Mouse (Mus musculus): ENCODE measurements around the gene Acss1. TPM values are rescaled to one million over a fixed set of nuclear protein-coding genes. Genes with fewer than 3 reads are reported as not detected.
A peak's percentile ranks its signal among the peaks of the same experiment; 100 is the strongest.

The Acss1 gene
- polyA plus RNA-seq, 1 experiment from 2014 or later = 15.7 TPM

- 80% methylated on average over 3 of the region's 3 CpGs for WGBS
- 0 out of 2 replicates have a peak, but pooled peaks cover 4% of the 10 kb centered on the region for H3K27me3 ChIP-seq (ENCODE audit: insufficient read depth, low read length)
- no peak overlapping the region for H3K9ac ChIP-seq (replicated peaks; ENCODE audit: low read length)
- no peaks in the 10 kb centered on the region for H3K36me3 ChIP-seq (ENCODE audit: insufficient read depth, low read length)
- H3K4me2 ChIP-seq (replicated peaks; ENCODE audit: low read depth, low read length) = no peak overlapping the region
- H3K4me1 ChIP-seq (ENCODE audit: insufficient read depth, low read length) = peaks cover 10% of the 10 kb centered on the region
- no peak overlapping the region for H3K4me3 ChIP-seq (ENCODE audit: low read length)
- ATAC-seq (ENCODE audit: low FRiP score, low TSS enrichment) = no peak
- H3K9me3 ChIP-seq (ENCODE audit: low read length) = no peaks in the 10 kb centered on the region
- no peak overlapping the region for H3K27ac ChIP-seq (ENCODE audit: low read length)
Observed at GRCm38 (mm10) chr2:150610097-150610496, 58.2 kb downstream of the Acss1 start.

DNA sequence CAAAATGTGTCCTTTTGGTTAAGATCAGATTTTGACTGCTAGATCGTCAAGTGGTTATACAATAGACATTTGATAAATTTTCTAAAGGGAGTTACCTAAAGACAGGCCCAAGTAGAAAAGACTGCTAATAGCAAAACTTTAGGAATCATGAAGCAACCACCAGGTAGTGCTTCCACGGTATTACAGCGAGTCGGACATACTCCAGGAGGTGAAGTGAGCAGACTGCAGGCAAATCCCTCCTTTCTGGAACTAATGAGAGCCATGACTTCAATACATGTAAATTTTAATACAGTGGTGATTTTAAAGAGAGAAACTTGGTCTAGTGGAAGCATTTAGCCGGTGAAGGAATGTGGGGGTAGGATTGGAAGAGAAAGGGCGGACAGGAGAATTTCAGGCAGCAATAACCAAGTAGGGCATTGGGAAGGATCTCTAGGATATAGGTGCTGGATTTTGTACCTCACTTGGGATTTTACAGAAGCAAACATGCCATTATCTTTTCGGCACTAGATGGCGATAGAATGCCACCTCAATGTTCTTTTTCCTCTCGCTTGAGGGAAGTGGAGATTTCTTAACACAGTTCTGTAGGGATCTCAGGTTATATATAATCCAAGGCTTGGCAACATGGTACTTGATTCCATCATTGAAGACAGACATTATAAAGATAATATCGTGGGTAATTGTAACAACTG, 59.3 kb downstream of the Acss1 start:
- 0 out of 2 replicates have a peak, but pooled peaks cover 4% of the 10 kb centered on the region for H3K27me3 ChIP-seq (ENCODE audit: insufficient read depth, low read length)
- 1% methylated on average over 10 of the region's 10 CpGs for WGBS
- no peaks in the 10 kb centered on the region for H3K9me3 ChIP-seq (ENCODE audit: low read length)
- peaks cover 10% of the 10 kb centered on the region for H3K4me1 ChIP-seq (ENCODE audit: insufficient read depth, low read length)
- peak overlapping the region; percentile 79 for H3K4me3 ChIP-seq (ENCODE audit: low read length)
- peak overlapping the region; percentile 93 for H3K4me2 ChIP-seq (replicated peaks; ENCODE audit: low read depth, low read length)
- H3K36me3 ChIP-seq (ENCODE audit: insufficient read depth, low read length) = no peaks in the 10 kb centered on the region
- ATAC-seq (ENCODE audit: low FRiP score, low TSS enrichment) = peak; percentile 75
- H3K27ac ChIP-seq (ENCODE audit: low read length) = peak overlapping the region; percentile 59
- H3K9ac ChIP-seq (replicated peaks; ENCODE audit: low read length) = peak overlapping the region; percentile 78; the same call in 1 of the 2 replicates

GRCm38 (mm10) chr2:150608087-150608799, 60.1 kb downstream of the Acss1 start, which contains the start of gene Apmap:
Gene Apmap (minus strand): TSS chr2:150608567.
- H3K27me3 ChIP-seq (ENCODE audit: insufficient read depth, low read length) = 0 out of 2 replicates have a peak, but pooled peaks cover 4% of the 10 kb centered on the region
- H3K36me3 ChIP-seq (ENCODE audit: insufficient read depth, low read length) = no peaks in the 10 kb centered on the region
- peak within 1 kb of the TSS; percentile 78 for H3K9ac ChIP-seq (replicated peaks; ENCODE audit: low read length)
- H3K9me3 ChIP-seq (ENCODE audit: low read length) = no peaks in the 10 kb centered on the region
- ATAC-seq (ENCODE audit: low FRiP score, low TSS enrichment) = peak; percentile 99
- peak within 1 kb of the TSS; percentile 59 for H3K27ac ChIP-seq (ENCODE audit: low read length)
- peak within 1 kb of the TSS; percentile 79 for H3K4me3 ChIP-seq (ENCODE audit: low read length)
- H3K4me2 ChIP-seq (replicated peaks; ENCODE audit: low read depth, low read length) = peak within 1 kb of the TSS; percentile 93
- WGBS = under 1% methylated on average over 42 of the region's 42 CpGs
- peaks cover 10% of the 10 kb centered on the region for H3K4me1 ChIP-seq (ENCODE audit: insufficient read depth, low read length)

- no peak overlapping the region for H3K4me3 ChIP-seq (ENCODE audit: low read length)
- 0 out of 2 replicates have a peak, but pooled peaks cover 4% of the 10 kb centered on the region for H3K27me3 ChIP-seq (ENCODE audit: insufficient read depth, low read length)
- no peak overlapping the region for H3K27ac ChIP-seq (ENCODE audit: low read length)
- H3K9me3 ChIP-seq (ENCODE audit: low read length) = no peaks in the 10 kb centered on the region
- H3K4me2 ChIP-seq (replicated peaks; ENCODE audit: low read depth, low read length) = peak overlapping the region; percentile 93; the same call in 1 of the 2 replicates
- peaks cover 10% of the 10 kb centered on the region for H3K4me1 ChIP-seq (ENCODE audit: insufficient read depth, low read length)
- no peaks in the 10 kb centered on the region for H3K36me3 ChIP-seq (ENCODE audit: insufficient read depth, low read length)
- WGBS = 83% methylated on average over 1 of the region's 1 CpGs
- no peak for ATAC-seq (ENCODE audit: low FRiP score, low TSS enrichment)
- no peak overlapping the region for H3K9ac ChIP-seq (replicated peaks; ENCODE audit: low read length)
Observed at GRCm38 (mm10) chr2:150607086-150607485, 61.2 kb downstream of the Acss1 start.

DNA sequence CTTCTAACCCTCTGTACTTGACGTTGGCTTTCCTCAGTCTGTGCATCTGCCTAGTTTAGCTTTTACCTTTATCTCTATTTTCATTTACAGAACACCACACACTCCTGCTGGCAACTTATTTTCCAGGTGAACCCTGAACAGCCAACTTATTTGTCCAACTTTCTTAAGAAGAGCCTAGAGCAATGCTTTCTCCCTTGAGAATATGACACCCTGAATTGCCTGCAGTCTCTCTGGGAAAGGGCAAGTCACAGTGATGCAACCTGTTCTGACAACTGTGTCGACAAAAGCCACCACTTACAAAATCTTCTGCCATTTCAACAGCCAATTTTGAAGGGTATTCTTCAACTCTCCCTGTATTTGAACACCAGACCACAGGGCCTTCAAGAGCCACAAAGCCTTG, 63.5 kb downstream of the Acss1 start:
- H3K4me1 ChIP-seq (ENCODE audit: insufficient read depth, low read length) = peaks cover 10% of the 10 kb centered on the region
- no peak overlapping the region for H3K9ac ChIP-seq (replicated peaks; ENCODE audit: low read length)
- 81% methylated on average over 2 of the region's 2 CpGs for WGBS
- H3K36me3 ChIP-seq (ENCODE audit: insufficient read depth, low read length) = no peaks in the 10 kb centered on the region
- no peak for ATAC-seq (ENCODE audit: low FRiP score, low TSS enrichment)
- no peak overlapping the region for H3K27ac ChIP-seq (ENCODE audit: low read length)
- no peak overlapping the region for H3K4me2 ChIP-seq (replicated peaks; ENCODE audit: low read depth, low read length)
- no peak overlapping the region for H3K4me3 ChIP-seq (ENCODE audit: low read length)
- no peaks in the 10 kb centered on the region for H3K27me3 ChIP-seq (ENCODE audit: insufficient read depth, low read length)
- H3K9me3 ChIP-seq (ENCODE audit: low read length) = no peaks in the 10 kb centered on the region

DNA sequence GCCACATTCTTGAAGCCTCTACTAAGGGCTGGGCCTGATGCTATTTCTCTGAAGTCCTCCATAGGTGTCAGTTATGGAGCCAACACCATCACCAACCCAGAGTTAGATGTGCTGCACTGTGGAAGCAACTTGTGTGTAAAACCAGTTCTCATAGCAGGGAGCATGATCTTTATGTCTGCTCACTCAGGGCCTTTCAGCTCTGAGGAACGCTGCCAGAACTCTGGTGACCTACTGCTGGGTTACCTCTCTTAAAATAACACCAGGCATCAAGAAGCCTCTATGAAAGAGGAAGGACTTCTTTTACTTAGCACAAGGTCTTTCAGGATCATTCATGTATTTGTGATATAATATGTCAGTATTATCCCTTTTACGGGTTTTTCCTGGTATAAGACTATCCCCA, 66.1 kb downstream of the Acss1 start:
- no peaks in the 10 kb centered on the region for H3K36me3 ChIP-seq (ENCODE audit: insufficient read depth, low read length)
- no peak overlapping the region for H3K27ac ChIP-seq (ENCODE audit: low read length)
- H3K4me2 ChIP-seq (replicated peaks; ENCODE audit: low read depth, low read length) = no peak overlapping the region
- no peaks in the 10 kb centered on the region for H3K9me3 ChIP-seq (ENCODE audit: low read length)
- H3K4me1 ChIP-seq (ENCODE audit: insufficient read depth, low read length) = peaks cover 3% of the 10 kb centered on the region
- WGBS = 94% methylated on average over 2 of the region's 2 CpGs
- no peak overlapping the region for H3K9ac ChIP-seq (replicated peaks; ENCODE audit: low read length)
- no peaks in the 10 kb centered on the region for H3K27me3 ChIP-seq (ENCODE audit: insufficient read depth, low read length)
- no peak overlapping the region for H3K4me3 ChIP-seq (ENCODE audit: low read length)
- no peak for ATAC-seq (ENCODE audit: low FRiP score, low TSS enrichment)

DNA sequence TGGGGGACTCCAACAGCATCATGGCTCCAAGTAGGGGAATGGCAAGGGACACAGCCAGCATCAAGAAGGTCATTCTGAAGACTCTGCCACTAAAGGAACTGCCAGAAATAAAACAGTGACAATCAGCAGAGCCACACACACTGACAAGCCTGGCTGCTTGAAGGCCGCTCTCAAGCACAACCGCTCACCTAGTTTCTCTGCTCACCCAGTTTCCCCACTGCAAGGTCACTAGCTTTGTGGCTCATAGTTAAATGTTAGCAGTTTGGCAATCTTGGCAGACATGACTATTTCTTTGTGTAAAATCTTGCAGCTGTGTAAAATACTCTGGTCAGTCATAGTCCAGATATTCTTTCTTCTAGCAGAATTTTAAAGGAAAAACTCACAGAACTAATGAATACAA, 68.0 kb downstream of the Acss1 start:
- H3K9ac ChIP-seq (replicated peaks; ENCODE audit: low read length) = no peak overlapping the region
- WGBS = 100% methylated on average over 2 of the region's 2 CpGs
- no peak for ATAC-seq (ENCODE audit: low FRiP score, low TSS enrichment)

GRCm38 (mm10) chr2:150595411-150596190, 72.7 kb downstream of the Acss1 start:
- Histone ChIP-seq H3K4me1 (ENCODE audit: insufficient read depth, low read length) (no peaks in the 10 kb centered on the region), H3K36me3 (ENCODE audit: insufficient read depth, low read length) (no peaks in the 10 kb centered on the region), H3K9ac (replicated peaks; ENCODE audit: low read length) (no peak overlapping the region), H3K4me2 (replicated peaks; ENCODE audit: low read depth, low read length) (no peak overlapping the region), H3K4me3 (ENCODE audit: low read length) (no peak overlapping the region), H3K27me3 (ENCODE audit: insufficient read depth, low read length) (no peaks in the 10 kb centered on the region), H3K9me3 (ENCODE audit: low read length) (no peaks in the 10 kb centered on the region), H3K27ac (ENCODE audit: low read length) (no peak overlapping the region)
- 93% methylated on average over 3 of the region's 3 CpGs for WGBS
- no peak for ATAC-seq (ENCODE audit: low FRiP score, low TSS enrichment)

More for the DNA sequence above, 68.0 kb downstream of the Acss1 start:
- Histone ChIP-seq H3K9me3 (ENCODE audit: low read length) (no peaks in the 10 kb centered on the region), H3K27me3 (ENCODE audit: insufficient read depth, low read length) (no peaks in the 10 kb centered on the region), H3K36me3 (ENCODE audit: insufficient read depth, low read length) (no peaks in the 10 kb centered on the region), H3K4me1 (ENCODE audit: insufficient read depth, low read length) (no peaks in the 10 kb centered on the region), H3K4me2 (replicated peaks; ENCODE audit: low read depth, low read length) (no peak overlapping the region), H3K4me3 (ENCODE audit: low read length) (no peak overlapping the region), H3K27ac (ENCODE audit: low read length) (no peak overlapping the region)

DNA sequence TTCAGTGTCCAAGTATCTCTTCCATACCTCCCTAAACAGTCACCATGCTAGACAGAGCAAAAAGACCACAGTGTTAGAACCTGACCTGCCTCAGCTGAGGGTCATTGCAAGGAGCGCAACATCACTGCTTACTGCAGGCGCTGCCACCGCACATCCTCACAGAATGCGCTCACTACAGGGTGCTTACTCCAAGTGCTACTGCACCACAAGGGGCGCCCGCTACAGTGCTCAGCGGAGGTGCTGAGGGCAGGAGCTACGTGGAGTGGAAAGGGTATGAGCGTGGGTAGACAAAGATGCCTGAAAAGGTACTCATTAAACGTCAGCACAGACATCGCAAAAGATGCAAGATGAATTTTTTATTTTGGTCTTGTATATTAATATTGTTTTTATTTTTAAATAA, 79.2 kb downstream of the Acss1 start:
- Histone ChIP-seq H3K9me3 (ENCODE audit: low read length) (no peaks in the 10 kb centered on the region), H3K36me3 (ENCODE audit: insufficient read depth, low read length) (peaks cover 29% of the 10 kb centered on the region; the same call in 1 of the 2 replicates), H3K27ac (ENCODE audit: low read length) (no peak overlapping the region), H3K27me3 (ENCODE audit: insufficient read depth, low read length) (no peaks in the 10 kb centered on the region), H3K4me1 (ENCODE audit: insufficient read depth, low read length) (no peaks in the 10 kb centered on the region), H3K9ac (replicated peaks; ENCODE audit: low read length) (no peak overlapping the region), H3K4me3 (ENCODE audit: low read length) (no peak overlapping the region), H3K4me2 (replicated peaks; ENCODE audit: low read depth, low read length) (no peak overlapping the region)
- ATAC-seq (ENCODE audit: low FRiP score, low TSS enrichment) = no peak
- 85% methylated on average over 11 of the region's 11 CpGs for WGBS
